Mouse (Mus musculus) layer of hippocampus, postnatal 10 days (tissue): ENCODE data around the gene Anapc11. TPM values are rescaled to one million over a fixed set of nuclear protein-coding genes. Genes with fewer than 3 reads are reported as not detected.
A peak's percentile ranks its signal among the peaks of the same experiment; 100 is the strongest.

Experiments
- DNase-seq, 2 experiments: peaks; one replicate each; pipeline ENCODE4 v3.0.0; 2021; ENCODE audit warnings: low spot score in 2 of 2
- total RNA-seq, 2 experiments: library from RNA; stranded (reverse); gene quantifications; 2 replicates each; pipeline ENCODE4 v1.2.3; 2021

Anapc11 gene
- total RNA-seq, 2 experiments from 2014 or later: 93.5 to 107 TPM

DNA sequence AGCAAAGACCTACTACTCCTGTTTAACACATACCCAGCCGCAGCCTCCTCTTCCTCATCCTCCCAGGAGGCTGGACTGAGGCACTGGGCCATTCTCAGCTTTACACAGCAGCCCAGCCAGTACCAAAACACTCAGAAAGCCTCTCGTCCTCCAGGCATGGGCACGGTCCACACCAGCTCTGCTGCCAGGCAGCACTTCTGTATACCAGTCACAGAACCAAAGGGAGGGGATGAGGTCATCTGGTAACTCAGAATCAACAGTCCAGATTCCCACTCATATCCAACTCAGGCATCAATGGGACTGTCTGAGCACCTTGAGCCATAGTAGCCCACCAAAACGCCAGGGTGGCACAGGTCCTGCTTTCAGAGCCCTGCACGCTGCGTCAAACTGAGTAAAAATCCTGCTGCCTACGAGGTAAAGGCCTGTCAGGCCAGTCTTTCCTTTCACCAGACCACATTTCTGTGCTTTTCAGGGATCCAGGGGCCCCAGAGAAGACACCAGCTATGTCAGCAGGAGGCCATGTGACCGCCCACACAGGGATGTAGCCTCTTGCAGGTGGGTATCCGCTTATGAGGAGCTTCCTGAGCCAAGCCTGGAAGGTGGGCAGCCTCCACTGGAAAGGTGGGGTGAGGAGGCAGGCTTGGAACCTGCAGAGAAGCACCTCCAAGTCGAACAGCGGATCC, 28.7 kb downstream of the Anapc11 start:
- peak in 1 of 2 experiments; percentile 13 for DNase-seq

DNA sequence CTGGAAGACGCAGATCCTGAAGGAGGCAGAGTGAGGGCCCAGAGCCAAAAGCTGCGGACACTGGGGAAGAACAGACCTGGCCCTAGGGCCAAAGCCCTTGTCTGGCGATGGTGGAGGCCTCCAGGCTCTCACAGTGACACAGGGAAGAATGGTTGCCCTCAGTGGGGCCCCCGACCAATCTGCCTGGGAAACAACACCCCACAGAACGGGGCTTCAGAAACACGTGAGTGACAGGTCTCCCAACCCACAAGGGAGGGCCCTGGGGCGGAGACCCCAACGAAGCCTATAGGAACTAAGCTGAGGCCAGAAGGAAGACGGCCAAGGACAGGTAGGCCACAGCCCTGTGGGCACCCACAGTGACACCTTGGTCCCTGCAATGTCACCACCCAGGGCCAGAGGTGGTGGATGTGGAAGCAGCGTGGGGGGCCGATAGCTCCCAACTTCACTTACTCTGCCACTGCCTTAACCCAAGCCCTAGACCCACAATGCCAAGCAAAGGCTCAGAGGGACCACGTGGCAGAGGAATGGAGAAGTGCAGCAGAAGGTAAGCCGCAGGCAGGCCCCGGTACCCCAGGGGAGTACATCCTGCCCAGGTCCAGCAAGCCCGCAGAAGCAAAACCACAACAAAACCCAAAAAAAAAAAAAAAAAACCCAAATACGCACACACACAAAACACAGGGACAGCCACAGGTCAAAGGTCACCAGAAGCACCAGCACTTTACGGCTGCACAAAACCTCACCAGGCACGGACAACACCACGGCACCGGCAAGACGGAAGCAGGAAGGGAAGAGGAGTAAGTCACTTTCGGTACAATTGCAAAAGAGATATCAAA, 29.5 kb downstream of the Anapc11 start:
- DNase-seq: peak in 1 of 2 experiments; percentile 10

DNA sequence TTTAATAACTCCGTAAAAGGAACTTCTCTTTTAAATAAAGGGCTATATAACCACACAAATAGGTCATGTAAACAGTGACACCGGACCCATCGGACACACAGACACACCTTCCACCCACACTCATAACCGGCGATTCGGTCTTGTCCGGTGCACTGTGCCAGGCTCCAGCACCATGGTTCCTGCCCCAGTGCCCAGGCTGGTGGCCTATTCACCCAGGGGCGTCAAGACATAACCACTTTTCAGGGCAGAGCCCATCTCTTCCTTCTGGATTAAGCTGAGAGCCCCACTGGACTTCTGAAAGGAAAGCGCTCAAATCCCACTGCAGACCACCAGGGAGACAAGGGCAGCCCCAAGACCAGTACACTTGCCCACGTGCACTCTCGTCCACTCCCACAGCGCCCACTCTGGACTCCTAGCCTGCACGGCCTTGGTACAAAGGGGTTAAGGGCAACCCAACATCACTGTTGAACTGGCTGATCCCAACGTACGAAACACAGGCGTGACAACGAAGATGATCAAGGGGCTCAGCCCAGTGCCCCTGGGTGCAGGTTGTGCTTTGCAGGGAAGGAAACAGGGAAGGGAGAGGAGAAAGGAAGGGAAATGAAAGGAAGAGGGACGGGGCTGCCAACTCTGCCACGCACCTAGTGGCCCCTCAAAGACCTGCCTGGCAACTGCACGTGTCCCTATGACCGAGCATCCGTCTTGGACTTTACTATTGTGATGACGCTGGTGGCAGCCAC, 30.6 kb downstream of the Anapc11 start:
- peak in 1 of 2 experiments; percentile 8 for DNase-seq

DNA sequence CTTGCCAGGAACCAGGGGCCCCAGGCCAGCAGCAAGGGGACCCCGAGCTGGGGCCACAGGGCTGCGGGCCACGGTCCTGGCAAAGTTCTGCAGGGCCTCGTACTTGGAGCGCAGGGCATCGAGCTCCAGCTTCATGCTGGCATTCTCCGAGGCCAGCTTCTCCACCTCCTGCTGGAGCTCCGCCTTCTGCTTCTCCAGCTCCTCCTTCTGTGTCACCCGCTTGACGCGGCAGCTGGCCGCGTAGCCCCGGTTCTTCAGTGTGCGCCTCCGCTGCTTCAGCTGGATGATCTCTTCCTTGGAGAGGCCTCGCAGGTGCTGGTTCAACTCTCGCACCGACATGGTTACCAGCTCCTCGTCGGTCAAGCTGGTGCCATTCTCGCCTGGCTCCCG, 31.1 kb downstream of the Anapc11 start:
- DNase-seq: no peak

DNA sequence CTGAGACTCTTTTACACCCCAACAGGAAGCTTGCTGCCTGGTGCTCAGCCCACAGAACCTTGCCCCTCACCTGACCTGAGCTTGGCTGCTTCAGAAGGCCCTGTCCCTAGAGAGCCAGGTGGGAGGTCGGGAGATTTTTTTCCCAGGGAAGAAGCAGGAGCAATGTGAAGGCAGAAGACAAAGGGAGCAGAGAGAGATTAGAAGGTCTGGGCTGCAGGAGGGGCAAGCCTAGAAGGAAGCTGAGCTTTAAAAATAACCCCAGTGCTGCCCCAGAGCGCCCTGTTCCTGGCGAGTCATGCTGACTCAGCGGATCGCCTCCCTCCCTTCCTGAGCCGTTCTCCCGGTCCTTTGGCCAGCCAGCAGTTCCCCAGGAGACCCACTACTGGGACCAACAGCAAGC, 31.7 kb downstream of the Anapc11 start:
- peak in 1 of 2 experiments; percentile 34 for DNase-seq

DNA sequence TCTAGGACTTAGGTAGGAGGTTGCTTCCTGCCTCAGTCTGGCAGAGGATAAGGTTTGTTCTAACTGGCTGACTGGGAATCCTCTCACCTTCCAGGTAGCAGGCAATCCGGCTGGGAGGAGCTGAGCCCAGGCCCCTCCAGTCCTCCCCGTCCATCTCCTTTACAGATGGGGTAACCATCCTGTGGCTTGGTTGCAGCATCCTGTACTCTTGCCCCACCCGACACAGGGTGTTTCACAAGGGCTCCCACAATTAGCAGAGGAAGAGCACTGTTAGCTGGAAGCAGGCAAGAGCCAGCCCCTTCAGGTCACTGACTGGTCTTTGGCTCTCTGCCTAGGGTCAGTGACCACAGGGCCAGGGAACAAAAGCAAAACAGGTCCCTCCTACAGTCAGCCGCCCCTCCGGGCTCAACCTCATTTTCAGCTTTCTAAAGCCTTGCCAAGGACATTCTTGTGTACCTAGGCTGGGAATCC, 32.2 kb downstream of the Anapc11 start:
- no peak for DNase-seq

DNA sequence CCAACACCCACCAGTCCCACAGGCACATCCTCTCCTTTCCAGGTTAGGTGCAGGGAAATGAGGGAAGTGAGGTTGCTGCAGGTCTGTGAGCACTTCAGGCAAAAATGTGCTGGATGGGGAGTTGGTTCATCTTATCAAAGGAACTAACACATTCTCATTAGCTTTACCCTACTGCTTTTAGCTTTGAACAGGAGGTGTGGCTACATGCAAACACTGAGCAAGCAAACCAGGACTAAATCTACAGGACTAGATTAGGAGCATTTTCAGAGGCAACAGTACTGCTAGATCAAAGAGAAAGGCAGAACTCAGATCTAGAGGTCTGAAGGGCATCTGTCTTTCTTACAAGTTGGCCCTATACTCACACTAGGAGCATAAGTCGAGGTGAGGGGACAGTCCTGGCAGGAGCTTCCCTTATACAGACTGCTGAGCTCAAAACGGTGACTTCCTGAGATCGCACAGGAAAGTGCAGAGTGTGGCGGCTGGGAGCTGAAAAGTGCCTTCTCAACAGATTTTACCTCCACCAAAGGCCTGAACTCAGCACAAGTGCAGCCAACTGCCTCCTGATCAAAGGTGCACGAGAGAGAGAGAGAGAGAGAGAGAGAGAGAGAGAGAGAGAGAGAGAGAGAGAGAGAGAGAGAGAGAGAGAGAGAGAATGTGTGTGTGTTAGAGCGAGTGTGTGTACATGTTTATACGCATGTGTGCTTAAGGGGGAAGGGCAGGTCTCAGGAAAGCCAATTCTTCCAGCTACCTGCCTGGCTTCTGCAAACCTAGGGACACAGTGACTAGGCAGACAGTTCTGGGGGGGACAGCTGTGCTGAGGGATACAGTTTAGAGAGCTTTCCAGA, 32.9 kb downstream of the Anapc11 start:
- DNase-seq: no peak

DNA sequence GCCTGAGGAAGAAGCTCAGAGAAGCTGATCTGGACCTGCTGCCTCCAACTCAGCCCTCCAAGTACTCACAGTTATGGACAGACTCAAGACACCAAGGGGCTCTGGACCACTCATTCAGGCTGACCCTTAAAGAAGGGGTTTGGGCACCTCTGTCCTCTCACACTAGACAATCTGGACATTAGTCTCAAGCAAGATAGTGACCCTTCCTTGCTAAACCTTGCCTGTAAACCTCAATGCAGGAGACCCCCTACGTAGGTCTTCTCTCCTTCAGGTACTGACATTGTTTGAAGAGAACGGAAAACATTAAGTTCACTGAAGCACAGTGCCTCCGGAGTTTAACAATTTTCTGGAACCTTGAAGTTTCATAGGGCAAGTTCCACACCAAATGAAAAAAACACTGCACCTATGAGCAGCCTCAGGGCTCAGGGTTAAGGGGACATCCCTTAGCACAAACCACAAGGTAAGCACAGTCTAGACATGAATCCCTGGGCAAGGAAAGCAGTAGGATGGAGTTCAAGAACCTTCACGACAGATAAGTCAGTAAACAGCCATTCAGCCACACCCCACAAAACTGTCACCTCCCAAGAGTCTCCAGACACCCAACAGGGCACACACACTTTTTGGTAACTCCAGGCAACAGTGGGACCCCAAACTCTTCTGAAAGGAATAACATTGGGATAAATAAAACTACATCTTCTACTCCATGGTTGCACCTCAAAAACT, 33.7 kb downstream of the Anapc11 start:
- no peak for DNase-seq

DNA sequence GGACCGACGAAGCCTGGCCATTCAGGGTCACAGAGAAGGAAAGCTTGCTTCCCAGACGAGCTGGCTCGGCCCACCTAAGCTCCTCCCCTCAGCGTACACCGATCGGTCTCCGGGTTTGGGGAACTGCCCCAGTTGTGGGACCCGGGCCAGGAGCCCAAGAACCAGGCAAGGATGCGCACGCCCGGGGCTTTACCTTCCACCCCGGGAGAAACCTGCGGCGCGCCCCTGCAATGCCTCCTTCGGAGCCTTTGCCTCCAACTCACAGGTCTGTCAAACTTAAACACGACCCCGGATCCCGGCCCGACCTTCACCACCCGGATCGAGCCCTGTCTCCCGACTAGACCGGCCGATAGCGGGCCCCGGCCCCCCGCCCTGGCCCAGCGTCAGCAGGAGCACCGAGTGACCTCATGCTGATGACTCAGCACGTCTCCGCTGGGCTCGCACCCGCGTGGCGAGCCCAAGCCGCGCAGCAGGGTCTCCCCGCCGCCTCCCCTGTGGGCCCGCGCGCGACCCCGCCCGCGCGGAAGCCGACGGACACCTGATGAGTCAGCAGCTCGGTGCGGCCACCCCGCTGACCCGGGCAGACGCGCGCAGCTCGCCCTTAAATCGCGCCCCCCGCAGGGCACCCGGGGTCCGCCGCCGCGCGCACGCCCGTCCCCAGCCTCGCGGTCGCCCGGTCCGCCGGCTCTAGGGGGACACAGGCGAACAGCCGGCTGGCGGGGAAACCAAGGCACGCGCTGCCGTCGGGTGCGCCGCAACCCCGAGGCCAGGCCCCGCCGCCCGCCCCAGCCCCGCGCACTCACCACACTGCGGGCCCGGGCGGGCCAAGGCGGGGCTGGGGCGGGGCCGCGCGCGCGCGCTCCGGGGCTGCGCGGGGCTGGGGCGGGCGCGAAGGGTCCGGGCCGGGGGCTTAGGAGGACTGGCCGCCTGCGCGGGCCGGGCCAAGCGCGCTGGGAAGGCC, 34.6 kb downstream of the Anapc11 start:
- DNase-seq: peak; percentile 62 to 71

DNA sequence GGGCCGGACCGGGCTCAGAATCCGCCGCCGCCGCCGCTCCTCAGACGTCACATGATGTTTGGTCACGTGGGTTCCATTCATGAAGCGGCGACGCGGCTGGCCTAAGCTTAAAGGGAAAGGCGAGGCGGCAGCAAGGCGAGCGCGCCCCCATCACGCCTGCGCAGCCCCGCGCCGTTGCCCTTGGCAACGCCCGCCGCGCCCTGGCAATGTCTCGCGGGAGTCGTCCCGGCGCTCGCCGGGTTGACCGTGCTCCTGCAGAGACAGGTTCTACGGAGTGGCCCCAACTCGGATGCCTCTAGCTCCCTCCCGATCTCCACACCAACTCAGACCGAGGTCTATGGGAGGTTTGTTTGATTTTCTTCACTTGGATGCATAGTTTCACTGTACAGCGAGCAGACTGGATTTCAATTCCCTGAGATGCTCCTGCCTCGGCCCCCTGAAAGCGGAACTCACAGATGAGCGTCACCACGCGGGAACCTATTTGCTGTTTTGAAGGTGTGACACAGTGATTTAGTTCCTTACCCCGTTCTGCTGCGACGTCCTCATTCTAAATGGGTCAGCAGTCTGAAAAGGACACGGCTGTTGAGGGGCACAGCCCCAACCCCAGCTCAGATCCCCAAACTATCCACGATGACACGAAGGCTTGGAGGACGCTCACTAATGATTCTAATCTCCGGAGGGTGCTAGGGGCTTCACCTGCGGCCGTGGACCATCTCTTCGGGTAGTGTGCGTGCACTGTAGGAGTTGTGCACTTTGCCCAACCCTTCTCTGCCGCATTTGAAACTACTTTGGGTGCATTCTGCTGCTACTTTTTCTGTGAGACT, 35.5 kb downstream of the Anapc11 start, which contains the start of gene Mafg:
TSS of gene Mafg (minus strand) at position 81 of the 824 bp plus-strand sequence.
- peak; percentile 89 to 93 for DNase-seq

DNA sequence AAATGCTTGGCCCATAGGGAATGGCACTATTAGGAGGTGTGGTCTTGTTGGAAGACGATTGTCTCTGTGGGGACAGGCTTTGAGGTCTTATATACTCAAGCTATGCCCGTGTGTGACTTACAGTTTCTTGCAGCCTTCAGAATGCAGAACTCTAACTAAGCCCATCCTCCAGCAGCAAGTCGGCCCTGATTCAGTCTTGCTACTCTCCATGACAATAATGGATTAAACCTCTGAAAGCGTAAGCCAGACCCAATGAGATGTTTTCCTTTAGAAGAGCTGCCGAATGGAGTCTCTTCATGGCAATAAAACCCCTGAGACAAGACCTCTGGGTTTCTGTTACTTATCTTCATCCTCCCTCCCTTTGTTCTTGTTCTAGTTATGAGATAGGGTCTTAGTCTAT, 36.6 kb downstream of the Anapc11 start:
- no peak for DNase-seq

DNA sequence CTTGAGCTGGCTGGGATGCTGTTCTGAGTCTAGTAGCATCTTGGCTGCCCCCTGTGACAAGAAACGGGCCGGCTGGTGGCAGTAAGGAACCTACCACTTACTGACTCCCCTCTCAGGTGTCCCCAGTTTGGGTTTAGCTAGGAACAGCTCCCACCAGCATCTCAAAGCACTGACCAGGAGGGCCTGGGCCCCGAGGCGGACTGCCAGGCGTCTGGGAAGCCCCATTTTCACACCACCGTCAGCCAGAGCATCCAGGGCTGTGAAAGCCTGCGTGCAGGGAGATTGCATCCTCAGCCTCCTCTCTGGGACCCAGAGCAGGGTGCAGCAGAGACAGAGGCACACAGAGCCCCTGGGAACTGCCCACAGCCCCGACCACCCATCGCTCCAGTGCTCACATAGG, 43.0 kb downstream of the Anapc11 start:
- DNase-seq: no peak

DNA sequence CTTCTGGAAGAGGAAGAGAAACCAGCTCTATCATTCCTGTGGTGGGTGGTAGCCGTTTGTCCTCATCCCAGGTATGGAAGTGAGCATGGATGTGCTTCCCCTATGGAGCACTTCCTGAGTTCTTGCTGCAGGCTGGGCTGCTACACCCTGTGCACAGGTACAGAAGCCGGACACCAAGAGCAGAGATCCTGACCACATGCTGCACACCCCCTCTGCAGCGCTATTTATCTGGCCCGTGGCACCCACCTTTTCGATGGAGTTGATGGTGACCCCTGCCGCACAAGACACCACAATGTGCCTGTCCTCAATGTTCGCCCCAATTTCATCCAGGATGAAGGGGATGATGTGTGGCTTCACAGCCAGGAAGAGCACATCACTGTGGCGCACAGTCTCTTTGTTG, 43.6 kb downstream of the Anapc11 start:
- DNase-seq: no peak

DNA sequence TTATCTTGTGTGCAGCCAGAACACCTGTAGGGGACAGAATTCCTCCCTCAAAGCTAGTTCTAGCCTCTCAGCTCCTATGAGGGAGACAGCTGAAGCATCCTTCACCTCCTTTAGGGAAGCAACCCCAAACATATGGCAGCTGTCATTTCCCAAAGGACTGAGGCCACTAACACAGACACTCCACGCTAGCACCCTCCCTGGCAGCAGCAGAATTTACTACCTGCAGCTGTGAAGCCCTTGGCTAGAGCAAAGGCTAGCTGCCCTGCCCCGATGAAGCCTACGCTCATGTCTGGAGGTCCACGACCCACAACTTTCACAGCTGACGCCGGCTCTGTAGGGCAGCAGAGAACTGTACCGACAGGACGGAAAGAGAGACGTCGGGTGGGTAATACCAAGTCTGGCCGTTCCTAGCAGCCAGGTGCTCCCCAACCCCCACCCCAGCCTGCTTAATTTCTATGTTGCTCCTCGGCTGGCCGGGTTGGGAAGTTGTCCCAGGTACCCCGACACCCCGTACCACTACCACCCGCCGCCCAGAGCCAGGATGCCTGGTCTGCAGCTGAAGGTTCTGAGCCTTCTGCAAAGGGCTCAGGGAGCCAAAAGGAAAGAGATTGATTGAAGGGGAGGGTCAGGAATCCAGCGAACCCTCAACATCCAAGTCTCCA, 44.8 kb downstream of the Anapc11 start:
- no peak for DNase-seq

DNA sequence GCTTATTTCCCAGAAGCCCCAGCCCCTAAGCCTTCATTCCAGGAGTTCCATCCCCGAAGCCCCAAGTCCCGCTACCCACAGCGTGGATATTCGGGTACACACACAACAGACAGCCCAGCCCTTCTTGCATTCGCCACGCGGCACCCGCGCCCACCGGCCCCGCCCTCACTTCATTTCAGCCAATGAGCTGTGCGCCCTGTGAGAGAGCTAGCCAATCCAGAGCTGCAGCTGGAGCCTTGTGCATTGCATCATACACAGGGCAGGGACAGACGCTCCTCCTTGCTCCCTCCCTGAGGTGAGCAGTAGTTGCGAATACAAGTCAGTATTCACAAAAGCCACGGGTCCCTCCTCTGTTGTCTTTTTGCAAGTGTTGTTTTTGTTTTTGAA, 45.4 kb downstream of the Anapc11 start, which contains the start of gene Pycr1:
TSS of gene Pycr1 (minus strand) at position 169 of the 387 bp plus-strand sequence.
- DNase-seq: peak; percentile 90 to 94

DNA sequence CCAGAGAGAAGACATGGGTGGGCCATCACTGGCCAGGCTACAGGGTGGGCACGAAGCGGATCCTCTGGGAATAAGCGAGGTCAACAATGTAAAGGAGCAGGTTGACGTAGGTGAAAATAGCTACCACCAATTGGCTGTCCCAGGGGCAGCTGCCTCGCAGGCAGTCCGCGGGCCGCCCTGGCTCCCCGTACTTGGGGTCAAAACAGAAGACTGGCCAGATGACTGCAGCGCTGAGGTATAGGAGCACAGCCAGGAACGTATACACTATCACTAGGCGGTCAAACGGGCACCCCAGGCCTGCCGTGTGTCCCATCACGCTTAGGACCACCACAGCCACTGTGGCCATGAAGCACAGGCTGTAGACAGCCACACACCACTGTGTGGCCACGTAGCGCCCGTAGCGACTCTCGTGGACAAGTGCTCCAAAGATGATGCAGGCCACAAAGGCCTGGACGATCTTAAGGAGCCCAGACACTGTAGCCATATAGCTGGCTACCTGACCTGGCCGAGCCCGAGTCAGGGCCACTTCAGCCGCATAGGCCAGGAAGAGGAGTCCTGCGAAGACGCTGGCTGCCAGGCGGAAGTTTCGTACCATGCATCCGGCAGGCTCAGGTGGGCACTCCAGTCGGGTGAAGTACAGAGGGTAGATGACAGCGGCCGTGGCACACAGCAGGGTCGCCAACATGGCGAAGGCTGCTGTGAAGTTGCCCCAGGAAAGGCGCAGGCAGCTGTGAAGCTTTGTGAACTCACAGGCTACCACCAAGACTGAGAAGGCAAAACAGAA, 49.0 kb downstream of the Anapc11 start:
- no peak for DNase-seq
